Mouse (Mus musculus) brain, embryonic 14.5 days (tissue): ENCODE measurements at regions not wholly inside any gene's neighbourhood (a gene's known extent, or its start where the extent isn't known, plus 50 kb on each side); places are given as distances from the start of the nearest gene placed in this dataset.

ENCODE experiments used
- DNase-seq: peaks from one replicate; pipeline ENCODE4 v3.0.0-alpha.2; 2011; ENCODE audit warnings: low read depth
- CTCF ChIP-seq: fragments of 200-500 bp; IDR thresholded peaks from 2 replicates; pipeline ENCODE4 v1.5.1; 2012; ENCODE audit warnings: inconsistent platforms, mild to moderate bottlenecking, moderate library complexity, borderline replicate concordance; ENCODE audit not compliant: insufficient read depth, insufficient read length; ENCODE audit errors: extremely low read depth
- POLR2A ChIP-seq: fragments of 200-500 bp; IDR thresholded peaks from 2 replicates; pipeline ENCODE4 v1.6.1; 2012; ENCODE audit warnings: mild to moderate bottlenecking, inconsistent platforms, borderline replicate concordance; ENCODE audit not compliant: poor library complexity, insufficient read depth, insufficient read length, severe bottlenecking; ENCODE audit errors: extremely low read depth

- peak; percentile 34; the same call in 1 of the 2 replicates for TF ChIP-seq CTCF
- TF ChIP-seq POLR2A: no peak
- no peak for DNase-seq
Observed at GRCm38 (mm10) chr1:186241112-186241511, 124.0 kb upstream of the Lyplal1 start.

GRCm38 (mm10) chr1:186237556-186237955 lies 120.4 kb upstream of the Lyplal1 start:
- TF ChIP-seq POLR2A (no peak), CTCF (no peak)
- no peak for DNase-seq

- no peak for TF ChIP-seq POLR2A
- no peak for TF ChIP-seq CTCF
- no peak for DNase-seq
Observed at GRCm38 (mm10) chr1:186236267-186237020, 119.3 kb upstream of the Lyplal1 start.

GRCm38 (mm10) chr1:186234536-186234935 lies 117.4 kb upstream of the Lyplal1 start:
- TF ChIP-seq CTCF: no peak
- no peak for TF ChIP-seq POLR2A
- no peak for DNase-seq

- no peak for DNase-seq
- TF ChIP-seq POLR2A (no peak), CTCF (no peak)
Observed at GRCm38 (mm10) chr1:186230476-186230875, 113.4 kb upstream of the Lyplal1 start.

GRCm38 (mm10) chr1:186229856-186230255 lies 112.7 kb upstream of the Lyplal1 start:
- TF ChIP-seq POLR2A (no peak), CTCF (no peak)
- no peak for DNase-seq

- DNase-seq: no peak
- TF ChIP-seq POLR2A (no peak), CTCF (no peak)
Observed at GRCm38 (mm10) chr1:186228396-186228795, 111.3 kb upstream of the Lyplal1 start.

- DNase-seq: no peak
- TF ChIP-seq CTCF (no peak), POLR2A (no peak)
Observed at GRCm38 (mm10) chr1:186224231-186224630, 107.1 kb upstream of the Lyplal1 start.

GRCm38 (mm10) chr1:186223417-186223816 lies 106.3 kb upstream of the Lyplal1 start:
- TF ChIP-seq CTCF (no peak), POLR2A (no peak)
- peak; percentile 53 for DNase-seq

- no peak for DNase-seq
Observed at GRCm38 (mm10) chr1:186218995-186219394, 101.9 kb upstream of the Lyplal1 start.

GRCm38 (mm10) chr1:186217198-186217597 lies 100.1 kb upstream of the Lyplal1 start:
- TF ChIP-seq POLR2A (no peak), CTCF (no peak)
- DNase-seq: peak; percentile 90

More at GRCm38 (mm10) chr1:186218995-186219394, 101.9 kb upstream of the Lyplal1 start:
- TF ChIP-seq CTCF: no peak
- no peak for TF ChIP-seq POLR2A

- DNase-seq: no peak
- TF ChIP-seq CTCF (no peak), POLR2A (no peak)
Observed at GRCm38 (mm10) chr1:186204151-186204550, 87.0 kb upstream of the Lyplal1 start.
